Mouse (Mus musculus) lung, postnatal 0 days (tissue): ENCODE data around the gene Mcur1.

Source experiments
- CTCF ChIP-seq: IDR thresholded peaks from 2 replicates; pipeline ENCODE4 v1.5.1; 2016; ENCODE audit warnings: antibody characterized with exemption, mild to moderate bottlenecking
- EP300 ChIP-seq: IDR thresholded peaks from 2 replicates; pipeline ENCODE4 v1.6.1; 2016; ENCODE audit warnings: antibody characterized with exemption, mild to moderate bottlenecking, control low read depth

DNA sequence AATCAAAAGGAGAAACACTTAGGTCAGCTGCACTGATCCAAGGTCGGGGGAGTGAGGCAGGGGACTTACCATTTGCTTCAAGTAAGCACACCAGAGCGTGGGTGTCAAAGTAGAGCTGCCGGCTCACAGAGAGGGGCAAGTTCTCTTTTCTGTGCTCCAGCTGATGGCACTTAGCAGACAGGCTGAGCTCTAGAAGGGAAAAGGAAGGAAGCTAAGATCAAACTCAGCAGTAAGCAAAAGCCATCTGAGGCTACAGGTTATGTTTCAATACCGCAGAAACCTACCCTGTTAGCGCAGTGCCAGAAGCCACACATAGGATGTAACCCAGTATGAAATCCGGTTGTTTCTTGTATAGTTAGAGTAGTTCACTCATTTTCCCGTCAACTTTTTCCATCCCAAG, 5.2 kb downstream of the Mcur1 start:
- TF ChIP-seq CTCF (no peak), EP300 (no peak)
